Mouse (Mus musculus) heart, embryonic 10.5 days (tissue): Measurements from ENCODE around the gene Prpf38b. TPM values are rescaled to one million over a fixed set of nuclear protein-coding genes. Genes with fewer than 3 reads are reported as not detected.
A peak's percentile ranks its signal among the peaks of the same experiment; 100 is the strongest.
"Not testable (repeated sequence)": the region's sequence is repeated elsewhere in the genome, so short reads cannot be mapped to it uniquely, and the experiment has no call there.

ENCODE experiments used
- DNase-seq: peaks from one replicate; pipeline ENCODE4 v3.0.0-alpha.2; 2017; ENCODE audit warnings: low spot score
- H3K27ac ChIP-seq: fragments of 300-500 bp; sonication (generic); 2 replicates; pipeline ENCODE4 v1.5.1; 2016; ENCODE audit warnings: mild to moderate bottlenecking
- H3K27me3 ChIP-seq: fragments of 300-500 bp; sonication (generic); 2 replicates; pipeline ENCODE4 v1.6.1; 2016; ENCODE audit warnings: mild to moderate bottlenecking; ENCODE audit not compliant: poor library complexity, insufficient read depth, severe bottlenecking
- H3K36me3 ChIP-seq: fragments of 300-500 bp; sonication (generic); 2 replicates; pipeline ENCODE4 v1.6.1; 2016; ENCODE audit warnings: mild to moderate bottlenecking, moderate library complexity
- H3K4me1 ChIP-seq: fragments of 300-500 bp; sonication (generic); 2 replicates; pipeline ENCODE4 v1.6.1; 2016; ENCODE audit warnings: mild to moderate bottlenecking
- H3K4me3 ChIP-seq: fragments of 300-500 bp; sonication (generic); 2 replicates; pipeline ENCODE4 v1.5.1; 2016; ENCODE audit warnings: mild to moderate bottlenecking, moderate library complexity
- H3K9me3 ChIP-seq: fragments of 300-500 bp; sonication (generic); 2 replicates; pipeline ENCODE4 v1.6.1; 2016; ENCODE audit warnings: mild to moderate bottlenecking, moderate library complexity
- WGBS: fragments of 180-500 bp; shearing (Covaris S2); methylation state at CpG from one replicate; pipeline ENCODE4 v1.1.7; 2016; 5-methylcytosine and 5-hydroxymethylcytosine counted together
- polyA plus RNA-seq: library from polyadenylated mRNA; unstranded; fragments of >200 nt; fragmentation: Nextera tagmentation; extraction: Ambion mirVana; gene quantifications from 2 replicates; pipeline ENCODE4 v1.2.1, GENCODE M21; 2016

The Prpf38b gene
- polyA plus RNA-seq, 1 experiment from 2014 or later: 64.3 TPM

GRCm38 (mm10) chr3:108867449-108867848, 44.1 kb downstream of the Prpf38b start:
- Histone ChIP-seq H3K27ac (no peak overlapping the region), H3K9me3 (no peaks in the 10 kb centered on the region), H3K4me1 (no peaks in the 10 kb centered on the region), H3K36me3 (0 out of 2 replicates have a peak, but pooled peaks cover 2% of the 10 kb centered on the region), H3K27me3 (no peaks in the 10 kb centered on the region), H3K4me3 (no peak overlapping the region)
- DNase-seq: no peak
- 82% methylated on average over 3 of the region's 3 CpGs for WGBS

DNA sequence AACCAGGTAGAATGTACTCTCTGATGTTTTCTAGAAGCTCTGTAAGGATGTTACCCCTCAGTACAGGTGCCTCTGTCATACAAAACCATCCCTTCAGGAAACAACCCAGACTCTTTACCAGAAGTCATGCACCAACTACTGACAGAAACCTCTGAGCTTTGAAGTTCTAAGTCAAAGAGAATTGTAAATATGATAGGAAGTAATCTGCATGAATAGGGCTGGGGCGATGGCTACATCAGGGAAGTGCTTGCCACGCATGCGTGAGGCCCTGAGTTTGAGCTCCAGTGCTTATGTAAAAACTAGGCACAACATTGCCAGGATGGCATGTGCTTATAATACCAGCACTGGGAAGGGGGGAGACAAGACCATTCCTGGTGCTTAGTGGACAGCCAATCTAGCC, 45.9 kb downstream of the Prpf38b start:
- H3K36me3 ChIP-seq: 0 out of 2 replicates have a peak, but pooled peaks cover 2% of the 10 kb centered on the region
- no peak overlapping the region for H3K27ac ChIP-seq
- no peak for DNase-seq
- no peaks in the 10 kb centered on the region for H3K27me3 ChIP-seq
- 91% methylated on average over 3 of the region's 3 CpGs for WGBS
- no peak overlapping the region for H3K4me3 ChIP-seq
- H3K9me3 ChIP-seq: no peaks in the 10 kb centered on the region
- H3K4me1 ChIP-seq: no peaks in the 10 kb centered on the region

DNA sequence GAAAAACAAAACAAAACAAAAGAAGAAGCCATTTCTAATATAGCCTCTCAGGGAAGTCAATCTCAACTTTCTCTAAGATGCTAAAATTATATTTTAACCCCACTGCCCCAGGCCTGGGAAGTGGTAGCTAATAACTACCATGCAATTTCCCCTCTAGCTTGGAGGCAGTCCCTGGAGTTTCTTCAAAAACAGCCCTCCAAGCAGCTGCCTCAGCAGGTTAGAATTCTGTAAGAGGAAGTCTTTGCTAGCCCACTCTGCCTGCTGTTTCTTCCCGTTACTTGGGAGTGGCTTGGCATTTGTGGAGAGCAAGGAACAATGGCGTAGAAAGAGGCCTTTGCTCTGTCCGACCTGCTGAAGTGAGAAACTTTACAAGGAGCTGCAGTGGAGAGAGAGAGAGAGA, 46.4 kb downstream of the Prpf38b start:
- Histone ChIP-seq H3K27me3 (no peaks in the 10 kb centered on the region), H3K36me3 (0 out of 2 replicates have a peak, but pooled peaks cover 2% of the 10 kb centered on the region), H3K4me3 (no peak overlapping the region), H3K27ac (no peak overlapping the region), H3K9me3 (no peaks in the 10 kb centered on the region), H3K4me1 (no peaks in the 10 kb centered on the region)
- DNase-seq: no peak
- 53% methylated on average over 3 of the region's 3 CpGs for WGBS

- no peaks in the 10 kb centered on the region for H3K36me3 ChIP-seq
- H3K27ac ChIP-seq: no peak overlapping the region
- WGBS: 90% methylated on average over 10 of the region's 10 CpGs
- DNase-seq: no peak
- peaks cover 6% of the 10 kb centered on the region for H3K4me1 ChIP-seq
- H3K4me3 ChIP-seq: no peak overlapping the region
- H3K27me3 ChIP-seq: no peaks in the 10 kb centered on the region
- no peaks in the 10 kb centered on the region for H3K9me3 ChIP-seq
Measured at GRCm38 (mm10) chr3:108863091-108863490, 48.4 kb downstream of the Prpf38b start.

DNA sequence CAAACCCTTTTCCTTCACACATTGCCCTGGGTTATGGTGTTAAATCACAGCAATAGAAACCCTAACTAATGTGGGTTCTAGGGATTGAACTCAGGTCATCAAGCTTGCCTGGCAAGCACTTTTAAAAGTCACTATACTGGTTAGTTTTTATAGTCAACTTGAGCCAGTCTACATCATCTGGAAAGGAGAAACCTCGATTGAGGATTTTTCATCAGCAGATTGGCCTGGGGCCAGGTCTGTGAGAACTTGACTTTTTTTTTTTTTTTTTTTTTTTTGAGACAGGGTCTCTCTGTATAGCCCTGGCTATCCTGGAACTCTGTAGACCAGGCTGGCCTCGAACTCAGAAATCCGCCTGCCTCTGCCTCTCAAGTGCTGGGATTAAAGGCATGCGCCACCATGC, 49.2 kb downstream of the Prpf38b start:
- H3K4me1 ChIP-seq, H3K9me3 ChIP-seq, H3K36me3 ChIP-seq, DNase-seq, H3K27ac ChIP-seq, H3K27me3 ChIP-seq, H3K4me3 ChIP-seq: not testable (repeated sequence)
- WGBS: 80% methylated on average over 4 of the region's 4 CpGs

DNA sequence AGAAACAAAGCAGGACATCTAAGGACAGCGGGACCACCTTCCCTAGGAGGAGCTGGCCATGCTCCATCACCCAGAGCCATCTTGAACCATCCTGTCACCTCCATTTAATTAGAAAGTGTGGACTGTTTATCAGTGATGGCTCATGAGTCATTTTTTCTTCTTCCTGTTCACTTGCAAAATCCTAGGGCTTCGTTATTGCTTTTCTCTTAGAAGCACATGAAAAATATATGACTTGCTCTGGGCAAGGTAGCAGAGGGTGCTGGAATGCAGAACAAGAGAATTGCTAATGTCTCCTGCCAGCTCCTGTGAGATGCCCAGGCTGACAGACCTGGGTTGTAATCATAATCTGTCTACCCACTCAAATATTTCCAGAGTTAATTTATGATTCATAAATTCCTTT, 50.7 kb downstream of the Prpf38b start:
- Histone ChIP-seq H3K27ac (no peak overlapping the region), H3K4me1 (peaks cover 19% of the 10 kb centered on the region), H3K9me3 (no peaks in the 10 kb centered on the region), H3K27me3 (no peaks in the 10 kb centered on the region), H3K4me3 (no peak overlapping the region), H3K36me3 (no peaks in the 10 kb centered on the region)
- DNase-seq: no peak
- WGBS: 65% methylated on average over 2 of the region's 2 CpGs

- Histone ChIP-seq H3K36me3 (no peaks in the 10 kb centered on the region), H3K4me1 (peaks cover 26% of the 10 kb centered on the region), H3K4me3 (no peak overlapping the region), H3K27ac (peak overlapping the region; percentile 60), H3K9me3 (no peaks in the 10 kb centered on the region), H3K27me3 (no peaks in the 10 kb centered on the region)
- WGBS: 43% methylated on average over 7 of the region's 7 CpGs
- peak; percentile 88 for DNase-seq
Measured at GRCm38 (mm10) chr3:108858231-108858770, 53.2 kb downstream of the Prpf38b start.

DNA sequence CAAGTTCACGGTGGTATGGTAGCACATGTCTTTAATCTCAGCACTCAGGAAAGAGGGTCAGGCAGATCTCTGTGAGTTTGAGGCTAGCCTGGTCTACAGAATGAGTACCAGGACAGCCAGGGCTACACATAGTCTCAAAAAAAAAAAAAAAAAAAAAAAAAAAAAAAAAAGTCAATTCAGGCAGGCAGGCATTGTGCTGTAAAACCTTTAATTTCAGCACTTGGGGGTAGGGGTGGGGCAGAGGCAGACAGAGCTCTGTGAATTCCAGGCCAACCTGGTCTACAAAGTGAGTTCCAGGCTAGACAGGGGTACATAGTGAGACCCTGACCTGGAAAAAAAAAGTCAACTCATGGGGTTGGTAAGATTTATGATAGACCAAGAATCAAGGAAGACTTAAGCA, 53.8 kb downstream of the Prpf38b start:
- WGBS: 79% methylated on average over 1 of the region's 1 CpGs
- Histone ChIP-seq H3K4me3 (no peak overlapping the region), H3K27me3 (no peaks in the 10 kb centered on the region), H3K27ac (peak overlapping the region; percentile 60), H3K4me1 (peaks cover 26% of the 10 kb centered on the region), H3K9me3 (no peaks in the 10 kb centered on the region), H3K36me3 (no peaks in the 10 kb centered on the region)
- DNase-seq: no peak

- no peak overlapping the region for H3K27ac ChIP-seq
- no peak overlapping the region for H3K4me3 ChIP-seq
- no peaks in the 10 kb centered on the region for H3K27me3 ChIP-seq
- H3K4me1 ChIP-seq: peaks cover 29% of the 10 kb centered on the region
- no peaks in the 10 kb centered on the region for H3K9me3 ChIP-seq
- H3K36me3 ChIP-seq: no peaks in the 10 kb centered on the region
- 34% methylated on average over 3 of the region's 3 CpGs for WGBS
- DNase-seq: no peak
Measured at GRCm38 (mm10) chr3:108857124-108857470, 54.4 kb downstream of the Prpf38b start.

GRCm38 (mm10) chr3:108856386-108857123, 55.0 kb downstream of the Prpf38b start:
- no peaks in the 10 kb centered on the region for H3K36me3 ChIP-seq
- DNase-seq: peak; percentile 77
- peaks cover 32% of the 10 kb centered on the region for H3K4me1 ChIP-seq
- WGBS: 56% methylated on average over 8 of the region's 8 CpGs
- no peaks in the 10 kb centered on the region for H3K27me3 ChIP-seq
- no peaks in the 10 kb centered on the region for H3K9me3 ChIP-seq
- no peak overlapping the region for H3K4me3 ChIP-seq
- H3K27ac ChIP-seq: peak overlapping the region; percentile 12; the same call in 1 of the 2 replicates

GRCm38 (mm10) chr3:108855864-108856263, 55.7 kb downstream of the Prpf38b start:
- 67% methylated on average over 10 of the region's 10 CpGs for WGBS
- no peak for DNase-seq
- Histone ChIP-seq H3K36me3 (no peaks in the 10 kb centered on the region), H3K27me3 (no peaks in the 10 kb centered on the region), H3K4me1 (peaks cover 32% of the 10 kb centered on the region), H3K9me3 (no peaks in the 10 kb centered on the region), H3K4me3 (no peak overlapping the region), H3K27ac (peak overlapping the region; percentile 42)

DNA sequence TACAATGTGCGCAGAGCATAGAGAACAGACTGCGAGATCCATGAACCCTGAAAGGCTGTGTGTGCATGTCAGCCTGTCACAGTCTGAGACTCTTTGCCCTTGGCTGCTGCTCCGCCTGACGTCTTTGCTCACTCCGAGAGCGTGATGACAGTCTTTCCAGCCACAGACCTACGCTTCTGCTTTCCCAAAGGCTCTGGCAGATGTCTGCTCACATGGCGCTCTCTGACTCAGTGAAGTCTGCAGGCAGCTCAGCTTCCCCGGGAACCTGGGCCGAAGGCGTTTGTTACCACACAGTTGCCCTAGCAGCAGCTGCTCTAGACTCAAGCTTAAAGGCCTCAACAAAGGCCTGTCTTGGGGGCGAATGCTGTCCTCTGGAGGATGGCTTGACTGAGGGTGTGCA, 56.2 kb downstream of the Prpf38b start:
- H3K36me3 ChIP-seq: no peaks in the 10 kb centered on the region
- no peaks in the 10 kb centered on the region for H3K27me3 ChIP-seq
- H3K4me1 ChIP-seq: peaks cover 32% of the 10 kb centered on the region
- peak; percentile 76 for DNase-seq
- WGBS: 42% methylated on average over 12 of the region's 12 CpGs
- peak overlapping the region; percentile 42 for H3K27ac ChIP-seq
- no peaks in the 10 kb centered on the region for H3K9me3 ChIP-seq
- H3K4me3 ChIP-seq: no peak overlapping the region

DNA sequence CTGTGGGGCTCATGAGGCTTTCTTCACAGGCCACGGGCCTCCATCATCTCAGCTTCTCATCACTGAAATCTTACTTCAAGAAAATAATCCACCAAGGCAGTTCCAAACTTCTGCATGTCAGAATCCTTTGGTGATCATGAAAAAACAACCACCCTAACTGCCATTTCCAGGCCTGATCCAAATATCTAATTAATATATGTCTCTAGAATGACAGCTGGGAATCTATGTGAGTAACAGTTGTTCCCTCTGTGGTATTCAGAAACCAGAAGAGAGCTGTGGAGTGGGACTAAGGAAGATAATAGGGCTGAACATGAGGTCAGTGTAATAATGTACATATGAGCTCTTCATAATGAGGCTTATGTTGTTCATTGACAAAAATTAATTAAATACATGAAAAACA, 58.3 kb downstream of the Prpf38b start:
- WGBS: 89% methylated on average over 1 of the region's 1 CpGs
- H3K27ac ChIP-seq: no peak overlapping the region
- H3K36me3 ChIP-seq: no peaks in the 10 kb centered on the region
- no peaks in the 10 kb centered on the region for H3K9me3 ChIP-seq
- DNase-seq: no peak
- no peak overlapping the region for H3K4me3 ChIP-seq
- H3K4me1 ChIP-seq: peaks cover 28% of the 10 kb centered on the region
- no peaks in the 10 kb centered on the region for H3K27me3 ChIP-seq
